Mouse (Mus musculus): ENCODE data around the gene Gclm. TPM values are rescaled to one million over a fixed set of nuclear protein-coding genes. Genes with fewer than 3 reads are reported as not detected.

Gene Gclm
- polyA plus RNA-seq, 1 experiment from 2014 or later, result 78.6 TPM

- Histone ChIP-seq H3K4me2 (peak overlapping the region; percentile 84), H3K4me3 (ENCODE audit: low read depth, low read length) (peak overlapping the region; percentile 92), H3K9me3 (ENCODE audit: low read depth, low read length) (no peaks in the 10 kb centered on the region), H3K27ac (ENCODE audit: low read depth) (peak overlapping the region; percentile 95), H3K36me3 (ENCODE audit: insufficient read depth) (no peaks in the 10 kb centered on the region), H3K27me3 (ENCODE audit: insufficient read depth, low read length) (no peaks in the 10 kb centered on the region), H3K9ac (peak overlapping the region; percentile 81), H3K4me1 (ENCODE audit: insufficient read depth) (peaks cover 12% of the 10 kb centered on the region)
- DNase-seq, result peak; percentile 78
- no peak; the same call in 1 of the 2 replicates for TF ChIP-seq CTCF (IDR thresholded peaks at IDR 0.05; ENCODE audit: low read depth)
- ATAC-seq (ENCODE audit: insufficient read depth), result peak; percentile 86
- under 1% methylated on average over 100 of the region's 105 CpGs for WGBS
Observed at GRCm38 (mm10) chr3:122293223-122293953, 48.0 kb downstream of the Gclm start.

- 6% methylated on average over 37 of the region's 37 CpGs for WGBS
- no peaks in the 10 kb centered on the region for H3K9me3 ChIP-seq (ENCODE audit: low read depth, low read length)
- peak within 1 kb of the TSS; percentile 95 for H3K27ac ChIP-seq (ENCODE audit: low read depth)
- ATAC-seq (ENCODE audit: insufficient read depth) (peak; percentile 65), DNase-seq (peak; percentile 98)
- TF ChIP-seq CTCF (IDR thresholded peaks at IDR 0.05; ENCODE audit: low read depth), result no peak
- H3K4me1 ChIP-seq (ENCODE audit: insufficient read depth), result peaks cover 12% of the 10 kb centered on the region
- H3K36me3 ChIP-seq (ENCODE audit: insufficient read depth), result no peaks in the 10 kb centered on the region
- H3K27me3 ChIP-seq (ENCODE audit: insufficient read depth, low read length), result no peaks in the 10 kb centered on the region
- H3K9ac ChIP-seq, result peak within 1 kb of the TSS; percentile 81
- peak within 1 kb of the TSS; percentile 92 for H3K4me3 ChIP-seq (ENCODE audit: low read depth, low read length)
- peak within 1 kb of the TSS; percentile 84 for H3K4me2 ChIP-seq
Observed at GRCm38 (mm10) chr3:122293954-122294850, 48.8 kb downstream of the Gclm start, which contains the start of gene Bcar3. Gene Bcar3 (plus strand): TSS chr3:122294136.

- Histone ChIP-seq H3K9me3 (ENCODE audit: low read depth, low read length) (no peaks in the 10 kb centered on the region), H3K36me3 (ENCODE audit: insufficient read depth) (no peaks in the 10 kb centered on the region), H3K4me3 (ENCODE audit: low read depth, low read length) (no peak overlapping the region), H3K9ac (no peak overlapping the region), H3K4me1 (ENCODE audit: insufficient read depth) (peaks cover 12% of the 10 kb centered on the region), H3K4me2 (no peak overlapping the region), H3K27me3 (ENCODE audit: insufficient read depth, low read length) (no peaks in the 10 kb centered on the region), H3K27ac (ENCODE audit: low read depth) (no peak overlapping the region)
- DNase-seq (peak; percentile 82), ATAC-seq (ENCODE audit: insufficient read depth) (0 out of 2 replicates have a peak, but pooled peaks have one; percentile 12)
- TF ChIP-seq CTCF (IDR thresholded peaks at IDR 0.05; ENCODE audit: low read depth), result peak; percentile 80
- 10% methylated on average over 5 of the region's 5 CpGs for WGBS
Observed at GRCm38 (mm10) chr3:122295511-122295910, 50.2 kb downstream of the Gclm start.

GRCm38 (mm10) chr3:122296979-122297378 is 51.6 kb downstream of the Gclm start:
- no peak for TF ChIP-seq CTCF (IDR thresholded peaks at IDR 0.05; ENCODE audit: low read depth)
- no peak overlapping the region for H3K27ac ChIP-seq (ENCODE audit: low read depth)
- ATAC-seq (ENCODE audit: insufficient read depth), result no peak
- H3K4me3 ChIP-seq (ENCODE audit: low read depth, low read length), result no peak overlapping the region
- WGBS, result 57% methylated on average over 5 of the region's 5 CpGs
- H3K27me3 ChIP-seq (ENCODE audit: insufficient read depth, low read length), result no peaks in the 10 kb centered on the region
- H3K36me3 ChIP-seq (ENCODE audit: insufficient read depth), result no peaks in the 10 kb centered on the region
- DNase-seq, result no peak
- no peak overlapping the region for H3K9ac ChIP-seq
- H3K4me1 ChIP-seq (ENCODE audit: insufficient read depth), result peaks cover 8% of the 10 kb centered on the region
- H3K9me3 ChIP-seq (ENCODE audit: low read depth, low read length), result no peaks in the 10 kb centered on the region
- no peak overlapping the region for H3K4me2 ChIP-seq

- Histone ChIP-seq H3K27me3 (ENCODE audit: insufficient read depth, low read length) (no peaks in the 10 kb centered on the region), H3K4me2 (no peak overlapping the region), H3K27ac (ENCODE audit: low read depth) (no peak overlapping the region), H3K4me3 (ENCODE audit: low read depth, low read length) (no peak overlapping the region), H3K9me3 (ENCODE audit: low read depth, low read length) (no peaks in the 10 kb centered on the region), H3K9ac (no peak overlapping the region), H3K36me3 (ENCODE audit: insufficient read depth) (no peaks in the 10 kb centered on the region), H3K4me1 (ENCODE audit: insufficient read depth) (no peaks in the 10 kb centered on the region)
- ATAC-seq (ENCODE audit: insufficient read depth), result peak; percentile 42; the same call in 1 of the 2 replicates
- TF ChIP-seq CTCF (IDR thresholded peaks at IDR 0.05; ENCODE audit: low read depth), result no peak
- 61% methylated on average over 9 of the region's 9 CpGs for WGBS
- peak; percentile 27 for DNase-seq
Observed at GRCm38 (mm10) chr3:122300983-122301919, 55.9 kb downstream of the Gclm start.

GRCm38 (mm10) chr3:122304560-122304959 is 59.2 kb downstream of the Gclm start:
- WGBS, result 74% methylated on average over 4 of the region's 4 CpGs
- H3K9me3 ChIP-seq (ENCODE audit: low read depth, low read length), result no peaks in the 10 kb centered on the region
- no peak overlapping the region for H3K27ac ChIP-seq (ENCODE audit: low read depth)
- no peak overlapping the region for H3K9ac ChIP-seq
- no peaks in the 10 kb centered on the region for H3K36me3 ChIP-seq (ENCODE audit: insufficient read depth)
- H3K27me3 ChIP-seq (ENCODE audit: insufficient read depth, low read length), result no peaks in the 10 kb centered on the region
- ATAC-seq (ENCODE audit: insufficient read depth), result no peak
- no peak overlapping the region for H3K4me2 ChIP-seq
- no peak overlapping the region for H3K4me3 ChIP-seq (ENCODE audit: low read depth, low read length)
- no peak for DNase-seq
- no peak for TF ChIP-seq CTCF (IDR thresholded peaks at IDR 0.05; ENCODE audit: low read depth)
- no peaks in the 10 kb centered on the region for H3K4me1 ChIP-seq (ENCODE audit: insufficient read depth)

All from lung, embryonic 14.5 days (tissue).